Mouse (Mus musculus) skeletal muscle tissue, adult 2 months (tissue): ENCODE data around the gene Lrfn4.

Source experiments
- DNase-seq: peaks from one replicate; pipeline ENCODE4 v3.0.0-alpha.2; 2012; ENCODE audit warnings: low read depth, low spot score

The Lrfn4 gene

DNA sequence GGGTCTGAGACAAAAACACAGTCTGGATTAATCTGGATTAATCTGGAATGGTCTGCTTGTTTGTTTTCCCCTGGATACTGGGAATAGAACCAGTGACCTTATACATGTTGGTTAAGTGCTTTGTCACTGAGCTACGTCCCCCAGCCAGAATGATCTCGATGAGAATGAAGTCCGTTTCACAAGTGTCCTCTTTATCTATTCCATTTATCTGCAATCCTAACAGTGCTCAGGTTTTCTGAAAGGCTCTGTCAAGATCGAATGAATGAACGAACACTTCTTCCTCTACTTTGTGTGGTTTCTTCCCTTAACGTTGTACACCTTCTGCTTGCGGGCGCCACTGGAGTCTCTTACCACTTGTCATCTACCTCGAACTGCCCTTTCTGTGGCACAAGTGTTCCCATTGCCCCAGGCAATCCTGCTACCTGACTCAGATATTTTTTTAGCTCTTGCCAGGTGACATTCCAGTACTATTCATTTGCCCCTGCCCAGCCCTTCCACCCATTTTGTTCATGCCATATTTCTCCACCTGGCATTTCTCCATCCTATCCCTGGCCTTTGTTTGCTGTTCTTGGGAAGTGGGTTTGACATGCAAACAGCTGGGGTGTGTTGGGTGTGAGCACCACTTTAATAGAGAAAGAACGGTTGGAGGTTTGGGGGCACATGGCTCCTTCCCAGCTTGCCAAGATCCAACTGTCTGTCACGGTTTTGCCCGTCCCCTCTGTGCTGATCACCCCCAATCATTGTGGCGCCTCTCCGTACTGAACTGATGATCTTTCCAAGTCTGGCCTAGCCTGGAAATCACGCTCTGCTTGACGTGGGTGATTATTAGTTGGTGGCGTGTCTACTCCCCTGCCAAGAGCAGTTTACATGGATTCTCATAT lies 45.9 kb downstream of the Lrfn4 start:
- DNase-seq = no peak

GRCm38 (mm10) chr19:4568832-4569231 lies 46.6 kb downstream of the Lrfn4 start:
- DNase-seq = no peak

DNA sequence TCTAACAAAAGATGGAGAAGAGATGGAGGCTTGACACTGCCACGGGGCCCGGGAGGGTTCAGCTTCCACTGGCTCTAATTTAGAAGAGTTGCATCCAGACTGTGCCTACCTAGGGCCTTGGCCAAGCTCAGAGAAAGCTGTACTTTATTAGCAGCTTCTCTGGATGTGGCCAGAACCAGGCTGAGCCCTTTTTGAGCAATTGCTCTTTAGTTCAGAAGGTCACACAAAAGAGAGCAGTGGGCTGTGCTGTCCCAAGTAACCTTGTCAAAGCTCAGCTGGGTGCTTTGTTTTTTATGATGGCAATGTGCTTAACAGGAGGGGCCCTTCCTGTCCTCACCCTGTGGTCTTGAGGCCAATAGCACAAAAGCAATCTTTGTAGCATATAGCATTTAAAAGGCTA lies 47.8 kb downstream of the Lrfn4 start:
- no peak for DNase-seq

DNA sequence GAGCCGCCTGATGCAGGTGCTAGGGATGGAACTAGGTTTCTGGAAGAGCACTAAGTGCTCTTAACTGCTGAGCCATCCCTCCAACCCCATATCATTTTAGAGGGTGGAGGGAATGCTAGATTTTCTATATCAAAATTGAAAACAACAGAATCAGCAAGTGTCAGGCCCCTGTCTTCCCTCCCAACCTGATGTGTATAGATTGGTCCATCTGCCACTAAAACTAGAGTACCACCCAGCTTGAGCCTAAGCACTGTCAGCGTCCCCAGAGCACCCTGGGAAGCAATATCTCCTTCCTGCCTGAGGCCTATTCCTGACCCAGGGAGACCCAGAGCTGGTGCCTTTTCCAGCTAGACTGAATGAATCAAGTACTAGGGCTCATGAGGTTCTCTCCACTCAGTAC lies 48.6 kb downstream of the Lrfn4 start:
- DNase-seq = no peak

DNA sequence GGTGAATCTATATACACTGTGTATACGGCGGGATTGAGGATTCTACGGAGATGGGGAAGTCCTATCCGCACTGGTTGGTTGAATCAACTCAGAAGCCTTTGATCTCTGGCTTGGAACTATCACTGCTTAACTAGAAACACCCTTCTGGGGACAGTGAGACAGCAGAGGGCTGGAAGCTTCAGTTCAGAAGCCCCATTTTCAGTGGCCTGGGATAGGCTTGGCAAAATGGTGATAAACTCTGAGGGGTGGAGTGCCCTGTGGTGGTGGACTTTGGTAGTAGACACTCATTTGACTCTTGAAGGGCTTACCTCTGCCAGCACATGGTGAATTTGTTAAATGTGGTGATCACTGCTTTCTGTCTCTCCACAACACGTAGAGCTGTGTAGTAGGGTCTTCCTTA lies 49.8 kb downstream of the Lrfn4 start:
- no peak for DNase-seq
